Mouse (Mus musculus) E14TG2a.4 (cell line): Measurements from ENCODE around the gene Elane.

Source experiments
- CTCF ChIP-seq: conservative IDR thresholded peaks from 2 replicates; pipeline ENCODE4 v1.5.1; 2014; ENCODE audit warnings: low read length
- POU5F1 ChIP-seq: IDR thresholded peaks from 2 replicates; pipeline ENCODE4 v1.6.1; 2014; ENCODE audit warnings: low read length, borderline replicate concordance

- no peak for TF ChIP-seq CTCF
- TF ChIP-seq POU5F1 = no peak
These were observed 20.2 kb upstream of the Elane start for GRCm38 (mm10) chr10:79865801-79866295.
